Mouse (Mus musculus) heart, adult 2 months (tissue): ENCODE measurements around the gene Gpr68.

ENCODE experiments used
- CTCF ChIP-seq: fragments of 200-600 bp; IDR thresholded peaks from 2 replicates; pipeline ENCODE4 v1.8.1; 2022; ENCODE audit warnings: antibody characterized with exemption, mild to moderate bottlenecking, moderate library complexity
- EP300 ChIP-seq: fragments of 200-500 bp; IDR thresholded peaks from 2 replicates; pipeline ENCODE4 v1.6.1; 2011; ENCODE audit warnings: low read depth, low read length, control low read depth; ENCODE audit not compliant: insufficient read depth
- POLR2A ChIP-seq: fragments of 200-500 bp; IDR thresholded peaks from 2 replicates; pipeline ENCODE4 v1.6.1; 2011; ENCODE audit warnings: mild to moderate bottlenecking, low read depth, low read length, control low read depth; ENCODE audit not compliant: insufficient read depth

DNA sequence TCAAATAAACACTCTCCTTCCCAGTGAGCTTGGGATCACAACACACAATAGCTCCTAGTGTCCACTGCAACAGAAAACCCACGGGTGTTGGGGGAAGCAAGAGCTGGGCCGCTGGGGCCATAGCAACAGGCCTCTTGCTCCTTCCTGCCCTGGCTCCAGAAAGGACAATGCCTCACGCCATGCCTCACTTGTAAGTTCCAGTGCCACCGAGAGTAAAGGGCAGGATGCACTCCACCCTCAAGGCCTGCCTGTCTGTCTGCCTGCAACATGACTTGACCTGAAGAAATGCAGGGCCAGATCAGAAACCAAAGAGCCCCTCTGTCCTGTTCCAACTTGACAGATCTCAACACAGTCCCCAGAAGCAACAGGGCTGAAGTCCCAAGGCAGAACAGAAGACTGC is 48.8 kb upstream of the Gpr68 start:
- TF ChIP-seq CTCF, result no peak
- no peak for TF ChIP-seq POLR2A
- TF ChIP-seq EP300, result no peak
